8 mouse cellular contexts compared by ENCODE assay signal in genomic region chr9:25317827-25318505, GRCm38 (mm10).
DNase-seq lines count a peak whose midpoint lies in the region; ATAC-seq and TF ChIP-seq lines count a peak whose summit lies in the region.

No protein-coding gene starts in this region.

- no peak overlapping the region for H3K4me3 ChIP-seq in ES-Bruce4 (ENCODE audit: low read depth, low read length)
- H3K4me3 ChIP-seq in embryonic facial prominence, embryonic 14.5 days (ENCODE audit: low read depth, low read length): no peak overlapping the region
- H3K4me3 ChIP-seq in olfactory bulb, adult 2 months (ENCODE audit: insufficient read depth, low read depth, low read length): no peak overlapping the region

- H3K27me3 ChIP-seq in ES-Bruce4 (ENCODE audit: control insufficient read depth, insufficient read depth, low read length, poor library complexity, severe bottlenecking): no peaks in the 10 kb centered on the region
- H3K27me3 ChIP-seq in embryonic facial prominence, embryonic 14.5 days (replicated peaks; ENCODE audit: control insufficient read depth, insufficient read depth, low read length): no peaks in the 10 kb centered on the region

- no peaks in the 10 kb centered on the region for H3K4me1 ChIP-seq in ES-Bruce4 (ENCODE audit: control insufficient read depth, insufficient read depth, low read length)
- no peaks in the 10 kb centered on the region for H3K4me1 ChIP-seq in embryonic facial prominence, embryonic 14.5 days (ENCODE audit: control insufficient read depth, insufficient read depth, low read length)
- no peaks in the 10 kb centered on the region for H3K4me1 ChIP-seq in olfactory bulb, adult 2 months (ENCODE audit: control insufficient read depth, insufficient read depth, low read length)

- no peak overlapping the region for H3K9ac ChIP-seq in ES-Bruce4 (ENCODE audit: low read depth, poor library complexity, severe bottlenecking)
- no peak overlapping the region for H3K9ac ChIP-seq in embryonic facial prominence, embryonic 14.5 days (ENCODE audit: low read depth, low read length)

- no peaks in the 10 kb centered on the region for H3K36me3 ChIP-seq in ES-Bruce4 (ENCODE audit: control insufficient read depth, insufficient read depth, low read length, poor library complexity, severe bottlenecking)
- H3K36me3 ChIP-seq in embryonic facial prominence, embryonic 14.5 days (ENCODE audit: control insufficient read depth, insufficient read depth, low read length): 0 out of 2 replicates have a peak, but pooled peaks cover 2% of the 10 kb centered on the region

- intact Hi-C loops in heart, postnatal 14 days (cut with DNase I): loop anchor here (1.0 to 5.0 kb wide), 2 partner anchors 164 to 275 kb away; partner anchors contain the start of gene Eepd1

- no peak for TF ChIP-seq POLR2A in ES-Bruce4 (IDR thresholded peaks at IDR 0.05; ENCODE audit: insufficient read depth, low read length)
- TF ChIP-seq POLR2A in olfactory bulb, adult 2 months (IDR thresholded peaks at IDR 0.05; ENCODE audit: insufficient read depth, low read depth, low read length): no peak

- TF ChIP-seq CTCF in ES-Bruce4 (IDR thresholded peaks at IDR 0.05; ENCODE audit: low read depth, low read length): peak; percentile 70
- TF ChIP-seq CTCF in olfactory bulb, adult 2 months (IDR thresholded peaks at IDR 0.05; ENCODE audit: insufficient read depth, low read depth, low read length): peak; percentile 67

- H3K4me2 ChIP-seq in embryonic facial prominence, embryonic 14.5 days (ENCODE audit: low read depth, low read length): no peak overlapping the region

- H3K27ac ChIP-seq in ES-Bruce4 (ENCODE audit: insufficient read depth, low read length): no peak overlapping the region
- H3K27ac ChIP-seq in embryonic facial prominence, embryonic 14.5 days (replicated peaks; ENCODE audit: low read depth, low read length): no peak overlapping the region
- no peak overlapping the region for H3K27ac ChIP-seq in olfactory bulb, adult 2 months (ENCODE audit: insufficient read depth, low read depth, low read length)

- peak; percentile 80 for ATAC-seq in embryonic facial prominence, embryonic 14.5 days (ENCODE audit: low read depth)
- no peak for ATAC-seq in erythroid progenitor cell, adult 5-6 weeks (replicated peaks; ENCODE audit: low FRiP score, poor library complexity, severe bottlenecking)

- DNase-seq in adrenal gland, postnatal 14 days: peak; percentile 76
- peak; percentile 65 for DNase-seq in embryonic facial prominence, embryonic 14.5 days (ENCODE audit: low spot score)
- DNase-seq in heart, postnatal 14 days: peak; percentile 60 to 74
- DNase-seq in kidney, postnatal 14 days: peak; percentile 73
- peak; percentile 11 to 24 for DNase-seq in lung, adult 18-20 months

- TF ChIP-seq EP300 in ES-Bruce4 (IDR thresholded peaks at IDR 0.05; ENCODE audit: insufficient read depth, low read depth, low read length): no peak

- H3K9me3 ChIP-seq in ES-Bruce4 (replicated peaks; ENCODE audit: control insufficient read depth, insufficient read depth, low read length, poor library complexity, severe bottlenecking): no peaks in the 10 kb centered on the region
- H3K9me3 ChIP-seq in embryonic facial prominence, embryonic 14.5 days (ENCODE audit: control insufficient read depth, low read length): no peaks in the 10 kb centered on the region

- 45% methylated on average over 4 of the region's 4 CpGs for WGBS in embryonic facial prominence, embryonic 14.5 days
- WGBS in olfactory bulb, adult 2 months: 27% methylated on average over 4 of the region's 4 CpGs

Comparison
In these comparisons a context has a peak if more than half of its experiments do, and no peak if none do; other contexts are left out.
1. DNase-seq: peak in every context shown above with its lines; median percentile 76 in adrenal gland, postnatal 14 days; 73 in kidney, postnatal 14 days; 67 in heart, postnatal 14 days; 65 in embryonic facial prominence, embryonic 14.5 days; 18 in lung, adult 18-20 months.